Mouse (Mus musculus): ENCODE data around the gene Babam2. TPM values are rescaled to one million over a fixed set of nuclear protein-coding genes. Genes with fewer than 3 reads are reported as not detected.

Babam2 gene
- polyA plus RNA-seq, 1 experiment from 2014 or later: 46.2 TPM

- H3K4me2 ChIP-seq: no peak overlapping the region
- 61% methylated on average over 9 of the region's 9 CpGs for WGBS
- no peak overlapping the region for H3K4me3 ChIP-seq (ENCODE audit: low read depth, low read length)
- DNase-seq (ENCODE audit: low spot score) (no peak), ATAC-seq (replicated peaks; ENCODE audit: low FRiP score) (no peak)
- no peaks in the 10 kb centered on the region for H3K27me3 ChIP-seq (replicated peaks; ENCODE audit: control insufficient read depth, insufficient read depth, low read length)
- no peaks in the 10 kb centered on the region for H3K36me3 ChIP-seq (ENCODE audit: control insufficient read depth, insufficient read depth, low read length)
- no peak overlapping the region for H3K9ac ChIP-seq (ENCODE audit: low read depth, low read length)
- no peak overlapping the region for H3K27ac ChIP-seq (ENCODE audit: low read depth, low read length)
- H3K4me1 ChIP-seq (replicated peaks; ENCODE audit: control insufficient read depth, insufficient read depth, low read length): no peaks in the 10 kb centered on the region
- no peaks in the 10 kb centered on the region for H3K9me3 ChIP-seq (ENCODE audit: control insufficient read depth, low read length)
Measured at GRCm38 (mm10) chr5:31758310-31759091, 61.0 kb downstream of the Babam2 start.

DNA sequence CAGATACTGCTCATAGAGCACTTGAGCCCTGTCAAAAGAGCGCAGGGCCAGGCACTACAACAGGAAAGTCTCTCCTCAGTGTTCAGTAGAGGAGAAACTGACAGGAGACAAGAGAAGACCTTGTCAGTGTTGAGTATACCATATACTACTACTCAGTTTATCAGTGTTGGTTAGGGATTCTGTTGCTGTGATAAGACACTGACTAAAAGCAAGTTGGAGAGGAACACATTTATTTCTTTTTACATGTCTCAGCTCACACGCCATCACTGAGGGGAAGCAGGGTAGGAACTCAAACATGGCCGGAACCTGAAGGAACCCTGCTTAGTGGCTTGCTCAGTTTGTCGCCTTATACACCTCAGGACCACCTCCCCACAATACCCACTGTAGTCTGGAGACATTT lies 64.4 kb downstream of the Babam2 start:
- H3K4me1 ChIP-seq (replicated peaks; ENCODE audit: control insufficient read depth, insufficient read depth, low read length): peaks cover 2% of the 10 kb centered on the region; the same call in 1 of the 2 replicates
- DNase-seq (ENCODE audit: low spot score): no peak
- no peak overlapping the region for H3K27ac ChIP-seq (ENCODE audit: low read depth, low read length)
- WGBS: 79% methylated on average over 4 of the region's 4 CpGs
- H3K4me3 ChIP-seq (ENCODE audit: low read depth, low read length): no peak overlapping the region
- no peak overlapping the region for H3K9ac ChIP-seq (ENCODE audit: low read depth, low read length)
- no peaks in the 10 kb centered on the region for H3K9me3 ChIP-seq (ENCODE audit: control insufficient read depth, low read length)
- ATAC-seq (replicated peaks; ENCODE audit: low FRiP score): no peak
- H3K36me3 ChIP-seq (ENCODE audit: control insufficient read depth, insufficient read depth, low read length): no peaks in the 10 kb centered on the region
- no peaks in the 10 kb centered on the region for H3K27me3 ChIP-seq (replicated peaks; ENCODE audit: control insufficient read depth, insufficient read depth, low read length)
- no peak overlapping the region for H3K4me2 ChIP-seq

DNA sequence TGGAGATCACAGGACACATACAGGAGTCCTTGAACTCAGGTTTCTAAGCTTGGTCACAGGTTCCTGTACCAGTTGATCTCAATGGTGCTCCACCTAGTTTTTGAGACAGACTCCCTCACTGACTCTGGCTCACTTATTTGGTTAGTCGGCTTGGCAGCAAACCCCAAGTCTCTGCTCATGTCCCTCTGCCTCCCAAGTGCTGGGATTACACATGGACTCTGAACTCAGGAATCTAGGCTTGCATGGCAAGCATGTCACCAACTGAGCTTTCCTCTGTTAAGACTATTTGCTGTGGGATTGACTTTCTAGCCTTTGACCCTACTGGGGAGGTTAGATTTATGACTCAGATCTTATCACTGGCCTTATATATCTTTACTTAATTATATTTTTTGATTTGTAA lies 65.3 kb downstream of the Babam2 start:
- Histone ChIP-seq H3K9me3 (ENCODE audit: control insufficient read depth, low read length) (no peaks in the 10 kb centered on the region), H3K4me3 (ENCODE audit: low read depth, low read length) (no peak overlapping the region), H3K27me3 (replicated peaks; ENCODE audit: control insufficient read depth, insufficient read depth, low read length) (no peaks in the 10 kb centered on the region), H3K36me3 (ENCODE audit: control insufficient read depth, insufficient read depth, low read length) (no peaks in the 10 kb centered on the region), H3K4me2 (no peak overlapping the region), H3K9ac (ENCODE audit: low read depth, low read length) (no peak overlapping the region), H3K27ac (ENCODE audit: low read depth, low read length) (no peak overlapping the region), H3K4me1 (replicated peaks; ENCODE audit: control insufficient read depth, insufficient read depth, low read length) (peaks cover 10% of the 10 kb centered on the region)
- ATAC-seq (replicated peaks; ENCODE audit: low FRiP score): no peak
- WGBS: 97% methylated on average over 1 of the region's 1 CpGs
- no peak for DNase-seq (ENCODE audit: low spot score)

DNA sequence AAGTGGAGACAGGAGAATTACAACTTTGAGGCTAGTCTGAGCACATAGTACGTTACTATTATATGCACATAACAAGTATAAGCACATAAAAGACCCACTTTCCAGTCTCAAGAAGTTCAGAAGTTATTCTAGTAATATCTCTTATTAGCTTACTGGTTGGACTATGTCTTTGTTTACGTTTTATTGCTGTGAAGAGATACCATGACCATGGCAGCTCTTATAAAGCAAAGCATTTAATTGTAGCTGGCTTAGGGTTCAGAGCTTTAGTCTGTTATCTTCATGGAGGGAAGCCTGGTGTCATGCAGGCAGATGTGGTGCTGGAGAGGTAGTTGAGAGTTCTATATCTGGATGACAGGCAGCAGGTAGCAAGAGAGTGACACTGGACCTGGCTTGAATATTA lies 68.3 kb downstream of the Babam2 start:
- DNase-seq (ENCODE audit: low spot score) (no peak), ATAC-seq (replicated peaks; ENCODE audit: low FRiP score) (no peak)
- no peak overlapping the region for H3K4me2 ChIP-seq
- no peaks in the 10 kb centered on the region for H3K36me3 ChIP-seq (ENCODE audit: control insufficient read depth, insufficient read depth, low read length)
- H3K27me3 ChIP-seq (replicated peaks; ENCODE audit: control insufficient read depth, insufficient read depth, low read length): no peaks in the 10 kb centered on the region
- WGBS: 79% methylated on average over 2 of the region's 2 CpGs
- peaks cover 11% of the 10 kb centered on the region for H3K4me1 ChIP-seq (replicated peaks; ENCODE audit: control insufficient read depth, insufficient read depth, low read length)
- no peak overlapping the region for H3K4me3 ChIP-seq (ENCODE audit: low read depth, low read length)
- H3K27ac ChIP-seq (ENCODE audit: low read depth, low read length): no peak overlapping the region; the same call in 1 of the 2 replicates
- H3K9ac ChIP-seq (ENCODE audit: low read depth, low read length): no peak overlapping the region
- no peaks in the 10 kb centered on the region for H3K9me3 ChIP-seq (ENCODE audit: control insufficient read depth, low read length)

DNA sequence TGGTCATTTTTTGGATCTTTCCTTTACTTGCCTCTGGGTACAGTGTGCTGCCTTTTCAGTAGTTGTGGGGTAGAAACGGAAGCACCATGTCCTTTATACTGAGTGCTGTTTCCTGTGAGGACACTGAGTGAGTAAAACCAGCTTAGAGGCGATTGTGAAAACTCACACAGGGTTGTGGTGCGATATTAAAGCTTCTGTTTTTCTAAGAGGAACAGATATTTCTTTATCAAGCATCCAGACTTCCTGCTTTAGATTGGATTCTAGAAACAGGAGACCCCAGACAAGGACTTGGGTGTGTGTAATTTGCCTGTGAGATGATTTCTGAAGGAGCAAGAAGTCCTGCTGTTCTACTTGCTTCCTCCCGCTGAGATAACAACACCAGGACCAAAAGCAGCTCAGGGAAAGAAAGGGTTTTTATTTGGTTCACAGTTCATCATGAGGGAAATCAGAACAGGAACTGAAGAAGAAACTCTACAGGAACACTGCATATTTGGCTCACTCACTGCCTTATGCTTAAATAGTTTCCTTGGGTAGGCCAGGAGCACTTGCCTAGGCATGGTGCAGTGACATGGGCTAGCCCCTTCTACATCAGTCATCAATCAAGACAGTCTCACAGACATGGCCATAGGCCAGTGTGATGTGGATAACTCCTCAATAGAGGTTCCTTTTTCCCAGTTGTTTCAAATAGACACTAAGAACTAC lies 69.5 kb downstream of the Babam2 start:
- peak overlapping the region; percentile 68 for H3K27ac ChIP-seq (ENCODE audit: low read depth, low read length)
- peak; percentile 66 for ATAC-seq (replicated peaks; ENCODE audit: low FRiP score)

DNA sequence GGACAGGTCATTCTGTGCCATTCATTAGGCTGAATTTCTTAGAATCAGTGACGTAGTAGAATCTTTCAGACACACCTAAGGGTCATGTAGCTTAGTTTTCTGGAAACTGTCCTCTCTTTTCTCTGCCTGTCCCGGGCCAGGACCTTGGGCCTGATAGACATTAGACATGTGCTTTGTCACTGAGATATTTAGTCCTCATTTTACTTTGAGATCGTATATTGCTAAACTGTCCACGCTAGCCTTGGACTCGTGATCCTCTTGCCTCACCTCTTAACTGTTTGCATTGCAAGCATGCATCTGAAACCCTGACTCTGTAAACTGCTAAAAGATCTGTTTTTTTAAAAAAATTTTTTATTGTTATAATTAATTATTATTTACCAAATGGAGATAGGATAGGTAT lies 74.0 kb downstream of the Babam2 start:
- Histone ChIP-seq H3K4me2 (no peak overlapping the region), H3K27me3 (replicated peaks; ENCODE audit: control insufficient read depth, insufficient read depth, low read length) (no peaks in the 10 kb centered on the region), H3K9me3 (ENCODE audit: control insufficient read depth, low read length) (no peaks in the 10 kb centered on the region), H3K27ac (ENCODE audit: low read depth, low read length) (no peak overlapping the region), H3K4me3 (ENCODE audit: low read depth, low read length) (no peak overlapping the region), H3K36me3 (ENCODE audit: control insufficient read depth, insufficient read depth, low read length) (no peaks in the 10 kb centered on the region), H3K9ac (ENCODE audit: low read depth, low read length) (no peak overlapping the region), H3K4me1 (replicated peaks; ENCODE audit: control insufficient read depth, insufficient read depth, low read length) (peaks cover 10% of the 10 kb centered on the region)
- ATAC-seq (replicated peaks; ENCODE audit: low FRiP score): no peak
- no peak for DNase-seq (ENCODE audit: low spot score)
- WGBS: 85% methylated on average over 5 of the region's 5 CpGs

More for the DNA sequence above, 69.5 kb downstream of the Babam2 start:
- Histone ChIP-seq H3K27me3 (replicated peaks; ENCODE audit: control insufficient read depth, insufficient read depth, low read length) (no peaks in the 10 kb centered on the region), H3K4me1 (replicated peaks; ENCODE audit: control insufficient read depth, insufficient read depth, low read length) (peaks cover 11% of the 10 kb centered on the region), H3K36me3 (ENCODE audit: control insufficient read depth, insufficient read depth, low read length) (no peaks in the 10 kb centered on the region), H3K9me3 (ENCODE audit: control insufficient read depth, low read length) (no peaks in the 10 kb centered on the region), H3K4me2 (no peak overlapping the region), H3K4me3 (ENCODE audit: low read depth, low read length) (no peak overlapping the region), H3K9ac (ENCODE audit: low read depth, low read length) (no peak overlapping the region)
- no peak for DNase-seq (ENCODE audit: low spot score)
- WGBS: 26% methylated on average over 4 of the region's 4 CpGs

DNA sequence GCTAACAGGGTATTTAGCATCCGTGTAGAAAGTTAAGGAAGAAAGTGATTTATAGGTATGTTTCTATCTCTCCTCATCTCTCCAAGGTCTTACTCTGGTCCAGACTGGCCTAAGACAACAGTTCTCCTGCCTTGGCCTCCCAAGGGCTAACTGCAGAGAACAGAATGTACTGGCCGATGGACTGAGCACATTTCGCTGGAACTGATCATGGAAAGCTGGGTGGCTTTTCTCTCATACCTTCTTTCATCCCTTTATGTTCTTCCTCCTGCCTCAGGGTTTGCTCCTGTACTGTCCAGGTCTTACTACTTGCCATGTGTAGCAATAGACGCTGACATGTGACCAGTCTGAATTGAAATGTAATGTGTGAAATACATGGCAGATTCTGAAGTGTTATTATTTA lies 74.4 kb downstream of the Babam2 start:
- Histone ChIP-seq H3K9ac (ENCODE audit: low read depth, low read length) (no peak overlapping the region), H3K4me1 (replicated peaks; ENCODE audit: control insufficient read depth, insufficient read depth, low read length) (peaks cover 8% of the 10 kb centered on the region), H3K27me3 (replicated peaks; ENCODE audit: control insufficient read depth, insufficient read depth, low read length) (no peaks in the 10 kb centered on the region), H3K4me3 (ENCODE audit: low read depth, low read length) (no peak overlapping the region), H3K36me3 (ENCODE audit: control insufficient read depth, insufficient read depth, low read length) (no peaks in the 10 kb centered on the region), H3K4me2 (no peak overlapping the region), H3K27ac (ENCODE audit: low read depth, low read length) (no peak overlapping the region), H3K9me3 (ENCODE audit: control insufficient read depth, low read length) (no peaks in the 10 kb centered on the region)
- DNase-seq (ENCODE audit: low spot score): no peak
- no peak for ATAC-seq (replicated peaks; ENCODE audit: low FRiP score)
- 92% methylated on average over 4 of the region's 4 CpGs for WGBS

DNA sequence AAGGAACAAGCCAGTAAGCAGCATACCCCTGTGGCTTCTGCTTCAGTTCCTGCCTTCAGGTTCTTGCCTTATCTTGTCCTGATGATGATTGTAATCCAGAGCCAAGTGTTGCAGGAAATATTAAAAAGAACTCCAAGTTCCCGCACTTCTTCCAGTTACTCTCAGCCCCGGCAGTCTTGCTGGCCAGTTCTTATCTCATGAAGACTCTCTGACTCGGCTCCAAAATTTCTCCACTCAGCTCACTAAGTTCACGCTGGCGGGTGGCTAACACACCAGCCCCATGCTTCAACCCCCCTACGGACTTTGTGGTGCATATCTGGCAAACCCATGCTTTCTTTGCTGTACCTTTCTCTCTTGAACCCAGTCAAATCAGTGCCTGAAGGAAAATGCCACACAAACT lies 77.5 kb downstream of the Babam2 start:
- 76% methylated on average over 6 of the region's 6 CpGs for WGBS
- no peak for DNase-seq (ENCODE audit: low spot score)

GRCm38 (mm10) chr5:31781624-31782023 lies 84.1 kb downstream of the Babam2 start:
- Histone ChIP-seq H3K4me2 (no peak overlapping the region), H3K4me1 (replicated peaks; ENCODE audit: control insufficient read depth, insufficient read depth, low read length) (no peaks in the 10 kb centered on the region), H3K36me3 (ENCODE audit: control insufficient read depth, insufficient read depth, low read length) (no peaks in the 10 kb centered on the region), H3K9ac (ENCODE audit: low read depth, low read length) (no peak overlapping the region), H3K27ac (ENCODE audit: low read depth, low read length) (no peak overlapping the region), H3K9me3 (ENCODE audit: control insufficient read depth, low read length) (no peaks in the 10 kb centered on the region), H3K27me3 (replicated peaks; ENCODE audit: control insufficient read depth, insufficient read depth, low read length) (no peaks in the 10 kb centered on the region), H3K4me3 (ENCODE audit: low read depth, low read length) (no peak overlapping the region)
- 85% methylated on average over 5 of the region's 5 CpGs for WGBS
- no peak for DNase-seq (ENCODE audit: low spot score)
- ATAC-seq (replicated peaks; ENCODE audit: low FRiP score): no peak

More for the DNA sequence above, 77.5 kb downstream of the Babam2 start:
- ATAC-seq (replicated peaks; ENCODE audit: low FRiP score): no peak
- Histone ChIP-seq H3K4me2 (no peak overlapping the region), H3K9ac (ENCODE audit: low read depth, low read length) (no peak overlapping the region), H3K9me3 (ENCODE audit: control insufficient read depth, low read length) (no peaks in the 10 kb centered on the region), H3K4me3 (ENCODE audit: low read depth, low read length) (no peak overlapping the region), H3K36me3 (ENCODE audit: control insufficient read depth, insufficient read depth, low read length) (no peaks in the 10 kb centered on the region), H3K4me1 (replicated peaks; ENCODE audit: control insufficient read depth, insufficient read depth, low read length) (no peaks in the 10 kb centered on the region), H3K27ac (ENCODE audit: low read depth, low read length) (no peak overlapping the region), H3K27me3 (replicated peaks; ENCODE audit: control insufficient read depth, insufficient read depth, low read length) (no peaks in the 10 kb centered on the region)

Data from liver, embryonic 11.5 days (tissue).